Mouse (Mus musculus): ENCODE results near the gene Wfdc5.

GRCm38 (mm10) chr2:164142021-164142420 is 40.5 kb downstream of the Wfdc5 start:
- no peak for TF ChIP-seq MAX (IDR thresholded peaks at IDR 0.05; ENCODE audit: low read depth)
- TF ChIP-seq MYOG (IDR thresholded peaks at IDR 0.05; ENCODE audit: control insufficient read depth in 1 of 3, insufficient read depth in 1 of 3, insufficient read length in 2 of 3, low read depth in 2 of 3): no peak
- no peak for TF ChIP-seq POLR2AphosphoS2 (IDR thresholded peaks at IDR 0.05; ENCODE audit: insufficient read length, low read depth)
- TF ChIP-seq USF1 (IDR thresholded peaks at IDR 0.05; ENCODE audit: low read depth): no peak
- no peak for TF ChIP-seq TCF12 (IDR thresholded peaks at IDR 0.05; ENCODE audit: insufficient read depth, poor library complexity, severe bottlenecking)
- TF ChIP-seq MYOD1 (IDR thresholded peaks at IDR 0.05; ENCODE audit: control insufficient read depth in 1 of 3, insufficient read length in 2 of 3, low read depth in 2 of 3): no peak
- TF ChIP-seq POLR2A (IDR thresholded peaks at IDR 0.05; ENCODE audit: insufficient read length, low read depth): no peak
- no peak for TF ChIP-seq REST (IDR thresholded peaks at IDR 0.05; ENCODE audit: insufficient read depth, insufficient read length)
- TF ChIP-seq CEBPB (IDR thresholded peaks at IDR 0.05; ENCODE audit: insufficient read depth, poor library complexity, severe bottlenecking): no peak
